Mouse (Mus musculus) small intestine, adult 2 months (tissue): Measurements from ENCODE around the gene Gm10563.

Experiments
- CTCF ChIP-seq: fragments of 200-500 bp; IDR thresholded peaks from 2 replicates; pipeline ENCODE4 v1.5.1; 2012; ENCODE audit warnings: low read depth, mild to moderate bottlenecking, control low read depth, inconsistent platforms, low read length, moderate library complexity, mixed read lengths; ENCODE audit not compliant: insufficient replicate concordance, insufficient read length; ENCODE audit errors: extremely low read depth
- POLR2A ChIP-seq: fragments of 200-500 bp; IDR thresholded peaks from 2 replicates; pipeline ENCODE4 v1.6.1; 2012; ENCODE audit warnings: low read depth, mild to moderate bottlenecking, control low read depth, inconsistent platforms, low read length, moderate library complexity

GRCm38 (mm10) chr4:155577132-155577531 lies 68.1 kb downstream of the Gm10563 start:
- TF ChIP-seq POLR2A = no peak
- no peak for TF ChIP-seq CTCF
